In genomic region chr6:53880530-53881234, GRCm38 (mm10) we compare ENCODE assay signal across 8 mouse cellular contexts.
DNase-seq lines count a peak whose midpoint lies in the region; ATAC-seq and TF ChIP-seq lines count a peak whose summit lies in the region.

No protein-coding gene starts in this region.

- H3K4me1 ChIP-seq in lung, embryonic 14.5 days (ENCODE audit: insufficient read depth) = 0 out of 2 replicates have a peak, but pooled peaks cover 5% of the 10 kb centered on the region
- H3K4me1 ChIP-seq in lung, adult 2 months (ENCODE audit: control insufficient read depth, insufficient read depth, low read length) = peaks cover 12% of the 10 kb centered on the region
- H3K4me1 ChIP-seq in hindbrain, embryonic 15.5 days (replicated peaks) = peaks cover 21% of the 10 kb centered on the region
- peaks cover 33% of the 10 kb centered on the region for H3K4me1 ChIP-seq in lung, embryonic 15.5 days
- peaks cover 23% of the 10 kb centered on the region for H3K4me1 ChIP-seq in stomach, embryonic 16.5 days (ENCODE audit: control insufficient read depth, insufficient read depth, low read length)

- no peak overlapping the region for H3K4me3 ChIP-seq in lung, embryonic 14.5 days (ENCODE audit: low read depth, low read length)
- no peak overlapping the region for H3K4me3 ChIP-seq in lung, adult 2 months (replicated peaks; ENCODE audit: extremely low read depth, low read depth, low read length)
- H3K4me3 ChIP-seq in hindbrain, embryonic 15.5 days = peak overlapping the region; percentile 25
- no peak overlapping the region for H3K4me3 ChIP-seq in lung, embryonic 15.5 days
- peak overlapping the region; percentile 20; the same call in 1 of the 2 replicates for H3K4me3 ChIP-seq in stomach, embryonic 16.5 days (replicated peaks; ENCODE audit: low read length)

- H3K4me2 ChIP-seq in lung, embryonic 14.5 days = peak overlapping the region; percentile 43
- peak overlapping the region; percentile 56 for H3K4me2 ChIP-seq in hindbrain, embryonic 15.5 days
- H3K4me2 ChIP-seq in lung, embryonic 15.5 days = peak overlapping the region; percentile 48
- peak overlapping the region; percentile 42 for H3K4me2 ChIP-seq in stomach, embryonic 16.5 days (ENCODE audit: low read depth, low read length)

- peak; percentile 64 for DNase-seq in lung, embryonic 14.5 days
- no peak for DNase-seq in lung, adult 2 months
- peak; percentile 52 for DNase-seq in embryo, embryonic 10.5 days (ENCODE audit: low spot score)
- no peak for DNase-seq in thymus, postnatal 4 days
- DNase-seq in gastrocnemius, postnatal 36 days = no peak

- H3K9me3 ChIP-seq in lung, embryonic 14.5 days (ENCODE audit: low read depth, low read length) = no peaks in the 10 kb centered on the region
- no peaks in the 10 kb centered on the region for H3K9me3 ChIP-seq in hindbrain, embryonic 15.5 days
- no peaks in the 10 kb centered on the region for H3K9me3 ChIP-seq in lung, embryonic 15.5 days
- no peaks in the 10 kb centered on the region for H3K9me3 ChIP-seq in stomach, embryonic 16.5 days (replicated peaks; ENCODE audit: control insufficient read depth, low read length)

- WGBS in lung, embryonic 14.5 days = 24% methylated on average over 14 of the region's 14 CpGs
- 18% methylated on average over 14 of the region's 14 CpGs for WGBS in lung, adult 2 months
- WGBS in hindbrain, embryonic 15.5 days = 6% methylated on average over 14 of the region's 14 CpGs
- WGBS in lung, embryonic 15.5 days = 24% methylated on average over 14 of the region's 14 CpGs
- WGBS in stomach, embryonic 16.5 days = 32% methylated on average over 14 of the region's 14 CpGs

- no peak overlapping the region for H3K9ac ChIP-seq in lung, embryonic 14.5 days
- peak overlapping the region; percentile 29; the same call in 1 of the 2 replicates for H3K9ac ChIP-seq in hindbrain, embryonic 15.5 days
- no peak overlapping the region for H3K9ac ChIP-seq in lung, embryonic 15.5 days
- H3K9ac ChIP-seq in stomach, embryonic 16.5 days (ENCODE audit: low read length) = no peak overlapping the region; the same call in 1 of the 2 replicates

- H3K36me3 ChIP-seq in lung, embryonic 14.5 days (ENCODE audit: insufficient read depth) = no peaks in the 10 kb centered on the region
- H3K36me3 ChIP-seq in hindbrain, embryonic 15.5 days = no peaks in the 10 kb centered on the region
- no peaks in the 10 kb centered on the region for H3K36me3 ChIP-seq in lung, embryonic 15.5 days
- H3K36me3 ChIP-seq in stomach, embryonic 16.5 days (ENCODE audit: control insufficient read depth, insufficient read depth, low read length) = no peaks in the 10 kb centered on the region

- H3K27me3 ChIP-seq in lung, embryonic 14.5 days (ENCODE audit: insufficient read depth, low read length) = no peaks in the 10 kb centered on the region
- no peaks in the 10 kb centered on the region for H3K27me3 ChIP-seq in hindbrain, embryonic 15.5 days
- H3K27me3 ChIP-seq in lung, embryonic 15.5 days = no peaks in the 10 kb centered on the region
- H3K27me3 ChIP-seq in stomach, embryonic 16.5 days (ENCODE audit: control insufficient read depth, insufficient read depth, low read length) = no peaks in the 10 kb centered on the region

- intact Hi-C loops in gastrocnemius, postnatal 36 days (cut with DNase I) = no loop called here

- ATAC-seq in lung, embryonic 14.5 days (ENCODE audit: insufficient read depth) = no peak; the same call in 1 of the 2 replicates
- peak; percentile 72 for ATAC-seq in hindbrain, embryonic 15.5 days (ENCODE audit: low FRiP score, low read depth)
- no peak for ATAC-seq in lung, embryonic 15.5 days (ENCODE audit: borderline replicate concordance, extremely low read depth, low FRiP score, low TSS enrichment)
- ATAC-seq in stomach, embryonic 16.5 days (ENCODE audit: insufficient read depth, low FRiP score) = no peak

- TF ChIP-seq POLR2A in lung, adult 2 months (IDR thresholded peaks at IDR 0.05; ENCODE audit: borderline replicate concordance, extremely low read depth, low read depth, low read length) = no peak

- TF ChIP-seq CTCF in lung, embryonic 14.5 days (IDR thresholded peaks at IDR 0.05; ENCODE audit: low read depth) = no peak
- no peak for TF ChIP-seq CTCF in lung, adult 2 months (IDR thresholded peaks at IDR 0.05; ENCODE audit: insufficient read depth, low read length)

- peak overlapping the region; percentile 26; the same call in 1 of the 2 replicates for H3K27ac ChIP-seq in lung, embryonic 14.5 days (ENCODE audit: low read depth)
- peak overlapping the region; percentile 84 for H3K27ac ChIP-seq in hindbrain, embryonic 15.5 days (replicated peaks)
- peak overlapping the region; percentile 68 for H3K27ac ChIP-seq in lung, embryonic 15.5 days
- peak overlapping the region; percentile 55 for H3K27ac ChIP-seq in stomach, embryonic 16.5 days (ENCODE audit: low read length)

Comparison
In these comparisons a context has a peak if more than half of its experiments do, and no peak if none do; other contexts are left out.
1. DNase-seq: peak in lung, embryonic 14.5 days (single experiment) and embryo, embryonic 10.5 days (single experiment); none in lung, adult 2 months (single experiment), thymus, postnatal 4 days (single experiment) and gastrocnemius, postnatal 36 days (0 of 2).
2. H3K27ac ChIP-seq: peak in every context shown above with its lines; median percentile 84 in hindbrain, embryonic 15.5 days; 68 in lung, embryonic 15.5 days; 55 in stomach, embryonic 16.5 days; 26 in lung, embryonic 14.5 days.
3. H3K4me3 ChIP-seq: peak in hindbrain, embryonic 15.5 days (single experiment) and stomach, embryonic 16.5 days (single experiment); none in lung, embryonic 14.5 days (single experiment), lung, adult 2 months (single experiment) and lung, embryonic 15.5 days (single experiment).
4. Peak in every context shown above with its lines, with median percentiles within 50 percentile points of each other: H3K4me2 ChIP-seq.